Mouse (Mus musculus) CD8-positive naive resting alpha-beta T cell, adult 2 months (primary cell): ENCODE measurements at regions not wholly inside any gene's neighbourhood (a gene's known extent, or its start where the extent isn't known, plus 50 kb on each side); places are given as distances from the start of the nearest gene placed in this dataset.

Experiments
- DNase-seq, 2 experiments: peaks; one replicate each; pipeline ENCODE4 v3.0.0; 2022; ENCODE audit warnings: low read depth in 2 of 2, low spot score in 2 of 2

DNA sequence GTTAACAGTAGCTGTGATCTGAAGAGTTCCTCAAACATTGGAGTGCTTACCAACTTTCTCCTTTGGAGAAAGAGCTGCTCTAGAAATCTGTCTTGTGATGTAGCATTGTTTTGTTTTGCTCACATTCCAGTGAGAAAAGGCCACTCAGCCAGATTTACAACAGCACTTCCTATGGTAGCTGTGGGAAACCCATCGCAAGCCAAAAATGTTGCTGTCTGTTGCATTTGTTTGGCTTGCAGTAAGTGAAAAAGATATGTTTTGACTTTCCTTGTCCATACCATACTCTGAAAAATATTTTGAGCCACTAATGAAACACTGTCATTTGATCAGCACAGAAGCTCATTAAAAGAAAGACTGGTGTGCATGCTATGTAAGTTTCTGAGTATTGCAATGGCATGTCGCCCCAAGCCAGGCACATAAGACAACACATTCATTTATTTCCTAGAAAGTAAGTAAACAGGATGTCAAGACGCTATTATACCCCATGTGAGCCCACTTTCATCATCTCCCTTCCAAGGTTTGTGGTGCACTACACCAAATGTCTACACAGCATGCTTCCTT lies 66.2 kb downstream of the Car2 start:
- no peak for DNase-seq

DNA sequence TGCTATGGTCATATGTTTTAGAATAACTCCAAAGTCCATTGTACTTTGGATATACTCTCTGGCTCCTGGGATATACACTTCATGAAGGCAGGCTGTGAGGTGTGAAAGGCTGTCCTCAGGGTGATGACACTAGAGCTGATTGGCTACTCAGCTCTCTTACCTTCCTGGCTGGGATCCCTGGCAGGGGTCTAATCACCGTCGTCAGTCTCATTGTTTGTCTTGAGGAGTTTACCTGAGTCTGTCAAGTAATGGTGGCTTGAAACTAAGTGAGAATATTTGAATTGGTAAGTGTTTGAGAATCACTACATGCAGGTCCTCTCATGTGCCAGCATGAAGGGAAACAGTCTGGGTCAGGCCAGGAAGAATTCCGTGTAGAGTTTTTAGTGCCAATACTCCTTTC lies 66.9 kb downstream of the Car2 start:
- no peak for DNase-seq

DNA sequence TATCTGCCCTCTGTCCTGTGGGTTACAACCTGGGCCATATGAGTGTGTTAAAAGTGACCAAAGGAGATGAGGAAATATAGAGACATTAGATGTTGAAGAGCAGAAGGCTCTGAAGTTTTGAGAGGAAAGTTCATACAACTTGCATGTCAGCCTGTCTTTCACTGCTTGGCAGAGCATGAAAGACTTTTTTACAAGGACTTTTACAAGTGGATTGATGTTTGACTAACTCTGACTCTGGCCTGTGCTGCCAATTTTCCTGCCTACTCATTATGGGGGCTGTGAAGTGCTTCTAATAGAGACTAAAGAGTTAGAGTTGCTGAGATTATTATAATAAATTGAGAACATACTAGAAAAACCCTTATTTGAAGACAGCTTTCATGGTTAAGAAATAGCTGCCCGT lies 71.4 kb downstream of the Car2 start:
- DNase-seq: no peak

DNA sequence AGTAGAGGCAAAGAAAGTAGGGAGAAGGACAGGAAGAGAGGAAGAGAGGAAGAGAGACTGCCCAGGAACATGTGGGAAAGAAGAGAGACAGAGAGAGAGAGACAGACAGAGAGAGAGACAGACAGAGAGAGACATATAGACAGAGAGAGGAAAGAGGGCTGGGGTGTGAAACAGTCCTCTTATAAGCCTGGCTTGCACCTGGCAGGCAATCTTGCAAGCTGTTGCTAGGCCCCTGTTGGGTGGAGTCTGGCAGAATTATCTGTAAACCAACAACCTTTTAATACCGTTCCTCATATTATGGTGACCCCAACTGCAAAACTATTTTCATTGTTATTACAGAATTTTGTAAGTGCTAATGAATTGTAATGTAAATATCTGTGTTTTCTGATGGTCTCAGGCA lies 72.2 kb downstream of the Car2 start:
- DNase-seq: no peak

DNA sequence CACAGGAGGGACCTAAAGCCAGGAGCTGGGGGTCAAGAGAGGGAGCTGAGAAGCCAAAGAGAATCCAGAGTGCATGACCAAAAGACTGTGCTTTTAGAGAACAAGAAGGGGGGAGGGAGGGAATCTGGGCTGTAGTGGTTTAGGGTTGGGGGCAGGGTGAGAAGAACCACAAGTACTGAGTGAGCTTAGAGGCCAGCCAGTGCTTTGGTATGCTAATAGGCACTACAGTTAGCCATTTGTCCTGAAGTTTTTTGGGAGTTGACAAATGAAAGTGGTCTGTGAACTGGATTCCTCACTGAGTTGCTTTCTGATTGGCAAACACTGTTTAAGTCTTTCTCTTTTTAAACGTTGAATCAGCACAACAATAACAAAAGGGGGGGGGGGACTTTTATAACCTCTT lies 73.5 kb downstream of the Car2 start:
- no peak for DNase-seq

DNA sequence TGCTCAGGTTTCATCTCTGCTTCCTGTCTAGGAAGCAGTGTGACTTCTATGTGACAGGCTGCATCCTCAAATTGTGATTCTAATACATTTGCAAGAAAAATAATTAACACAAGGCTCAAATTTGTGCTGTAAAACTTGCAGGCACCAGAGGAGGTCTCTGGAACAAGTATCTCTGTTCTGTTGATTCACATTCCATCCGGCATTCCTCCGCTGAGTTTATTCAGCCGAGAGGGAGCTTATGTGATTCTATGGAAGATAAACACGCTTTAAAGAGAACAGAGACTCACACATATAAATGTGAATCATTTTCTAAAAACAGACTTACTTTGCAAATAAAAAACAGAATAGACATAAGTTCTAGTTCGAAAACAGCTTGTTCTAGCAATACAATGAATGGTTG lies 78.7 kb downstream of the Car2 start:
- DNase-seq: no peak

DNA sequence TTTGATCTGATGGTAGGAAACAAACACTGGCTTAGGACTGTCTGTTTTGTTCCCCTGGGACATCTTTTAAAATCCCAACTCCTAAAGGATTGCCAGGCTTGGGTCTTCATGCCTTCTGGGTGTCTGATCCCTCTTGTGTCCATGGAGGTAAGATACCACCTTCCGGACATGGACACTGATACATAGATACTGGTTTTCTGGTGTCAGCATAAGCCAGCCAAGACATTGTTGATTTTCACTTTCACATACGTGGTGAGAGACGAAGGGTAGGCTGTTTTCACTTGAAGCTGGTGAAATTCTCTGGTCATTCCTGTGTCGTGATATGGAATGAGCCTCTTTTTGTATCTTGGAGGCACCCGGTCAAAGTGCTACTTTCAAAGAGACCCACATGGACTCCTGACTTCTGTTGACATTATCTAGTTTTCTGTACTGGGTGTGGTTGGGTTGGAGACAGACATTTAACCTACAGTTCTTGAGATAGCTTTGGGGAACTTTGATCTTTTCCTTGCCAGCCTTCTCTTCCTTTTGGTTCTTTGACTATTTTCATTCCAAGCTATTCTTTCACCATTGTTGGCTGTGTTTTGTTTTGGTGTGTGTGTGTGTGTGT lies 79.5 kb downstream of the Car2 start:
- no peak for DNase-seq

DNA sequence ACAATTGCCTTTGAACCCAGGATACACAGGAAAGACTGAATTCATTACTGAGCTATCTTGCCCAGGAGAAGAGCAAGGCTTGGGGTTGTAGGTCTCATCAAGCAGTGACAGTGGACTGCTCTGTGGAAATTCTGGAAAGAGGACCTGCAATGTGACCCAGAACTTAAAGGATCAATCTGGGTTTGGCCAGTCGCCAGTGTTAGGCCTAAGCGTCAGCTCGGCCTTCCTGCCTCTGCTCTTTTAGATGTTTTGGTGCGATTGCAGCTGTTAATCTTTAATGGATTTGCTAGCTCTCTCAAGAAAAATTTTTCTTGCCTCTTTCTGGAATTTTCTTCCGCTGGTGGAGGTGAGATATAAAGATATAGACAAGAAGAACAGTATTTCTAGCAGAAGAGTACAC lies 81.2 kb downstream of the Car2 start:
- DNase-seq: no peak

DNA sequence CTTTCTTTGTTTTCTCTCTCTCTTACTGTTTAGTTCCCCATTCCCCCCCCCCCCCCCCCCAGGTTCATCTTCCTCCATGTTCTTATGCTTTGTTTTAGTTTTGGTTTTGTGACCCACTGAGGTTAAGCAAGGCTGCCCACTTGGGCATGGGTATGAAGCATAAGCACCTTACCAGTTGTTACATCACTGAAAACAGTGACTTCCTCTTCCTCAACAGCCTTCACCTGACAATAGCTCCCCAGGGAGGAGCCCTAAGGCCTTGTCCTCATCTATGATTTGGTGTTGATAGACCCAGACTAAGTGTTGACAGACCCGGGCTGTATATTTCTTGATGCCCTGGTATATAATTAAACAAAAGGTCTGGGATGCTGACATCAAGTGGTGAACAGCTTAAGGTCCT lies 82.3 kb downstream of the Car2 start:
- no peak for DNase-seq

DNA sequence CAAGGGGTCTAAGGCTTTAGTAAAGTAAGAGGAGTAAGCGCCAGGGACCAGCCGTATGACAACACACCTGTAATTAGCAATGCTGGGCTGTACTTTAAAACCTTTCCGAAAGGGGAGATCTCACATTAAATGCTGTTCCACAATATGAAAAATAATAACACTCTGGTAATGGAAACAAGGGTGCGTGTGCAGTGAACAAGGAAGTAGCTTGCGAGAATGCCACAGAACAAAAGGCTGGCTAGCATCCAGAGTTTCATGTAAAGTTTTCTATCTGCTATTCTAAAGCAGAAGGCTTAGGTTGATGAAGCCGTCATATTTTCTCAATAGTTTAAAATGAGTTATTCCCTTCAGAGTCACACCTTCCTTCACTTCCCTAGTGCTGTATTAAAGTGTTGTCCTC lies 83.6 kb downstream of the Car2 start:
- DNase-seq: no peak

DNA sequence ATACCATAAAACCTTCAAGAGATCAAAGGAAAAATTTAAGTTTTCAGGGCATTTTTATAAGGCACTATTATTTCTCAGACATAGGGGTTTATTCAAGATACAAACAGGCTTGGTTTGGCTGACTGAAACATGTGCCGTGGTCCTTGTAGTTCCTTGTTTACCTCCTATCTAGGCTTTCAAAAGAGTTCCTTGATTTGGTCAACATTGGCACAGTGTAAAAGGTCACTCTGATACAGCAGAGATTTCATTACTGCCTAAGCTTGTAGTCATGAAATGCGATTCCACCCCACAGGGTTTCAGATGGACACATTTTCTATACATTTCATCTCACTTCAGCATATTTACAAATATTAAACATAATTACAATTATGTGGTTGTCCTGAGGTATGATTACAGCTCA lies 85.6 kb downstream of the Car2 start:
- DNase-seq: no peak

DNA sequence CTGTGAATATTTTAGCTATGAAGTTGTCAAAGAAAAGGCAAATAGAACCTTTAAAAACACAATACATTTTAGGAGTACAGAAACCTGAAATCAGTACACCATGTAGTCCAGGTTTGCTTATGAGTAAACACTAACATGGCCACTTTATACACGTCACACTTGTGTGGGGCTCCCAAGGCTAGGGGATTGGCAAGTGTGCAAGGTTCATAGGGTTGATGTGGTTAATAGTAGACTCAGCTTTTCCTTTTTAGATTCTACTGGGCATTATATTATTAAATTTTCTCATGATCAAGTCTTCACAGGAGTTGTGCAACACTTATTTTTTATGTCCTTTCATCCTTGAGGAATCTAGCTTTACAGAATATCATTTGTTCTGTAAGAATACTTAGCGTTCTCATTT lies 88.7 kb downstream of the Car2 start:
- DNase-seq: no peak

DNA sequence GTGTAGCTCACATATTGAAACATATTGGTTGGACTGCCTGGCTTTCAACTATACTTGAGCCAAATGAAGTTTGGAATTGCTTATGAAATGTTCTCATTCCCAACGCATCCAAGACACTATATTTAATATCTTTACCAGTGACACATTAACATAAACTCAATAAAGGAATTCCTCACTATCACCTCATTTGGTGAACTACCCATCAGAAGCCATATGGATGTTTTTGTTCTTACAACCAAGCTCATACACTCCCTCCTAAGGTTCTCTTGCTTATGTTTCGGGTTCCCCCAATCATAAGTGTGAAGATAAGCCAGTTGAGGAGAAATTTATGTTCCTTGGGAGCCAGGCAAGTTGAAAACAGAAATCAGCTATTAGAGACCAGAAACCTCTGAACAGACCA lies 89.1 kb downstream of the Car2 start:
- DNase-seq: no peak

DNA sequence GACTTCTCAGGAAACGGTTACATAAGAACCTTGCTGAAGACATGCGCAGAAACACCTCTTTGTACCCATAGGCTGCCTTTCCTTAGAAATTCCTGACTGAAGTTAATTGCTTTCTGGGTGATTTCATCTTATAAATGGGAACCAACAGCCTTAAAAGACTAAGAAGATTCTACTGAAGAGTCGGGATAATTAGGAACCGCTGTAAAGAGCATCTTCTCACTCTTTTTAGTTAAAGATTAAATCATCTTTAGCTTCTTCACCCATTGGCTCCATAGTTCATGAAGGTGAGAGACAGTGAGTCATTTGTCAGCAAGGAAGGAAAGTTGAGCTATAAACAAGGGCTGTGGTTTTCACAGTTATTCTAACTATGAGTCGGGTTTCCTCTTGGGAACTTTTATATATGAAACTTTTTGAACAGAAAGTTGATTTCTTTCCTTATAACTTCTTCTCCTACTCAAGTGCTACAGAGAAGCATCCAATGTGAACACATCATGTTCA lies 93.1 kb downstream of the Car2 start:
- DNase-seq: no peak

DNA sequence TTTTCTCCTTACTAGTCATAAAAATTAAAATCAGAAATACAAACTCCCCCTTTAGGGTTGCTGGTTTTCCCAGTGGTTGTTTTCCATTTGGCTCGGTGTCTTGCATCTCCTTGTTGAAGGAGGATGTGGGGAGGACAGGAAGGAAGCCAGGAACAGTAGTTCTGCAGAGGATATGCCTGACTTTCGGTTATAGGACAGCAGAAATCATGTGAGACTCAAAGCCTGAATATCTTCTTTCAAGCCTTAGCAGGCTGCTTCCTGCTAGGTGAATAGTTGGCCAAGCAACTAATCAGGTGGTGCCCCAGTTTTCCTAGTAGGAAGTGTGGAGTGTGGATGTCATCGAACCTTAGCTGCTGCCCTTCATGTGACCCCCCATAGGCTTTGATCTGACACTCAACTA lies 103.6 kb downstream of the Car2 start:
- no peak for DNase-seq

DNA sequence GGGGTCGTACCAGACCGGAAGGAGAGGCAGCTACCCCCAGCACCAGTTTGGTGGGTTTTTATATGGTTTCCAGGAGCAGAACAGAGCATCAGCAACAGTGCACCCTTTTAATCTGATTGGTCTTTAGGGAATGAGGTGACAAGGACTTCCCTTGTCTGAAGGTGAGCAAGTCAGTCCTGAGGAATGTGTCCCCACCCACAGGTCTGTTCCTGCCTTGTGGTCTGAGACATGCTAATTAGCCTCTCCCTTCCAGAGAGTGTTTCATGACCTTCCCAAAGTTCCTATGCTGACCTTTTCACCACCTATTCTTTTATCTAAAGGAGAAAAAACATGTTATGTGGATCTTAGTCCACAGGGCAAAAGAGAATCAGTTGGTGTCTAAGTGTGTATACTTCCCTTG lies 107.9 kb downstream of the Car2 start:
- DNase-seq: no peak

DNA sequence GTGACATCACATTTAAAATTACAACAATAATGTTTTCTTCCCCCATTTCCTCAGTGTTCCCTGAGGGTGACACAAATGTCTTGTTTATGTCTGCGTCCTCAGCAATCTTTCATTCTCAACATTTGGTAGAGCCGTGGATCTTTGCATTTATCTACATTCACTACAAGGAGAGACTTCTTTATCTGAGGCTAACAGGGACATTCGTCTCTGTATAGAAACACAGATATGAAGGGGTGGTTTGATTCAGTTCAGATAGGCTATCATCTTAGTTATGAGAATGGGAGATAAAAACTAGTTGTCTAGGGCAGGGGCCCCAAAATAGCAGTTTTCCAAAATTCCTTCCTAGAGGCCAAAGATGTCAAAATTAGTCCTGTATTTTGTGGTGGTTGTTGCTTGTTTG lies 111.2 kb downstream of the Car2 start:
- no peak for DNase-seq

DNA sequence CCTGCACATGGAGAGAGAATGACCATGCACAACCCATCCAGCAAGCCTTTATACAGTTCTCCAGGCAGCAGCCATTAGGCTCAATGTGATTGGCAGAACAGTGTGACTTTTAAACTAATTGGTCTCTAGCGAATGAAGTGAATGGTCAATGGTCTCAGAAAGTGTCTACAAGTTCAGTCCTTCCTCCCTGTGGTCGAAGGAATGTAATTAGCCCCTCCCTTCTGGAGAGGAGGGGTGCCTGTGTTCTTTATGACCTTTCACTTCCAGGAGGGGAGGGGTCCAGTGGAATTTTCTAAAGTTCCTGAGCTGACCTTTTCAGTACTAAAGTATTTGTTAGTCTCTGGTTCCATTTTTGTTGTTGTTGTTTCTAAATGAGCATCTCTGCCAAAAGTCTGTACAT lies 112.4 kb downstream of the Car2 start:
- DNase-seq: no peak

DNA sequence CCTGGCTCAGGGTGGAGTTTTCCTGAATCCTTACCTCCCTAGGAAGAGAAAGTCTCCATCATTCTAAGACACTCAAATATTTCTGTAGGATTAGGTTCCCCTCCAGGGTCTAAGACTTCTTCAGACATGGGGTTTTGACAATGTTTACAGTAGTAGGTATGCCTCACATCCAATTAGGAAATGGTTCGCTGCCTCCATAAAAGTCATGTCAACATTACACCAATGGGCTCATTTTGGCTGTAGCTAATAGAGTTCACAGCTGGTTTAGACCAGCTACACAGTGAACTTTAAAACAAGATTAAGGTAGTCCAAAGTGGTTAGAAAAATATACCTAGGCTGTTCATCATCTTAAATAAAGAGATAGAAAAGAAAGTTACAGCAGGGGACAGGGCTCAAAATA lies 113.3 kb downstream of the Car2 start:
- DNase-seq: no peak

DNA sequence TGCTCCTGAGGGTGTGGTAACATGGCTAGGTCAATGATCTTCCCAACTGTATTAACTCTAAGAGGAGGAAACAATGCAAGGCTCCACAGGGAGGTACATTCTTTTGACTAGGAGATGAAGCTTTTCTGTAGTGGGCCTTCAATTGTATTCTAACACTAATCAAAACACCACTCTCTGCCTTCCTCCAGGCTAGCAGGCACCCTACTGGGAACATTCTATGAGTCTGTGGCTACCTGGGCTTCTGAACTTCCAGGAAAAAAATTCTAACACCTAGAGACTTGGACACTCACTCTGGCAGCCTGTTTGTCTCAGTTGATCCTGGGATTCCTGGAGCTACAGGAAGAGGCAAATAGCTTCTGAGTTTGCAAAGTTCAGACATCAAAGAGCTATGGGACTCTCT lies 113.8 kb downstream of the Car2 start:
- no peak for DNase-seq

DNA sequence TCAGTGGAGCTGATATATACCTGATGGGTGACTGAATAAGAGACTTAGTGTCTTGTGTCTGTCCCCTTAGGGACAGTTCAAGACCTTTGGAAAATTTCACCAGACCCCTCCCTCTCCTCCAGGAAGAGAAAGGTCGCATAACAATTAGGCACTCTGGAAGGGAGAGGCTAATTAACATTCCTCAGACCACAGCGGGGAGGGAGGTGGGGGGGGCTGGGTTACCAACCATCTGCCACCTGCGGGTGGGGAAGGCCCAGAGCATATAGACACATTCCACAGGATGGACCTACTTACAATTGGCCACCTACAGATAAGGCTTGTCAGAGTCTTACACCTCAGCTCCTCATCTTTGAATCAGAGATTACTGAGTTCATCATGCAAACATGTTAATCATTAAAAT lies 114.6 kb downstream of the Car2 start:
- no peak for DNase-seq

DNA sequence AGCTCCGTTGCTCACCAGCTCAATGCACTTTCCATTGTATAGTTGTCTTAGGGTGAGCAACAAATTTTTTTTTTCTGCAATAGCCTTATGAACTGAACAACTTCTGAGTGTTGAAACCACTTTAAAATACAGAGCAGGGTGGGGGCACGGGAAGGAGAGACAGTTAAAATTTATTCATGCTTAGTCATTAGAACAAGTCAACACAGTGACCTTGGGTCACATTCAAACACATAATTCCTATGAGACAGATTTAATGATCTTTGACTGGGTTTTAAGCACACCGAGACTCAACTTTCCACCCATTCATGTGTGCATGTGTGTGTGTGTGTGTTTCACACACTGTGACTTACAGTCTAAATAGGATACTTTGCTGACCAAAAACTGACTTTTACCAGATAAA lies 121.7 kb downstream of the Car2 start:
- DNase-seq: no peak

DNA sequence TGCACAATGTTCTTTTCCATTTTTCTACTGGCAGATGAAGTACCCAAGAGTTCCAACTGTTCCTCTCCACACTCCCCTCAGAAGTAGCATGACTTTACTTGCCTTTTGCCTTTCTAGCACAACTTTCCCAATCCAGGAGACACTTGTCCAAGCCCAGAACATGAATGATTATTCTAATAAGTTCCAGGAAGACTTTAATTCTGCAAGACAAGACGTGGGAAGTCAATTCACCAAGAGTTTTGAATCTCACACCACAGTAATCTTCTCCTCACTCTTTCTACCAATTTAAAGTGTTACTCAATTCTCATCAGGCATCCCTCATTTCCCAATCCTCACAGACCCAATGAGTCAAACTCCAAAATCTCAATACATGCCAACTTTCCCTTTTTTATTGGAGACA lies 122.4 kb downstream of the Car2 start:
- DNase-seq: no peak

DNA sequence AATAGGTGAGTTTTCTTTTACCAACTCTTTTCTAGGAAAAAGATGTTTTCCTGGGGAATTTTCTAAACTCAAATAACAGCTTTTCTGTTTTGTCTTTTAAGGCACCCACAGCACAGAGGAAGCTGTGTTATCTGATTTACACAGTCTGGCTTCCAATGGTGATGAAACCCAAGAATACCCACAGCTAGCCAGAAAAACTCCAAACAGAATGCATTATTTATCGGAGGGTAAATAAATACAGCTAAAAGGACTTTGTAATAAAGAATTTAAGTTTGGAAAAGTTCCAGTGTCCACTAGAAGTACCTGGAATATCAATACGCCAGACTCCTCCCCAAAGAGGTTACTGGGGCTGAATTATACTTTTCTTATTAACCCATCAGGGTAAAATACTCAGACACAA lies 123.7 kb downstream of the Car2 start:
- no peak for DNase-seq
